Comparison of ENCODE assay signal across 8 mouse cellular contexts in the genomic region with DNA sequence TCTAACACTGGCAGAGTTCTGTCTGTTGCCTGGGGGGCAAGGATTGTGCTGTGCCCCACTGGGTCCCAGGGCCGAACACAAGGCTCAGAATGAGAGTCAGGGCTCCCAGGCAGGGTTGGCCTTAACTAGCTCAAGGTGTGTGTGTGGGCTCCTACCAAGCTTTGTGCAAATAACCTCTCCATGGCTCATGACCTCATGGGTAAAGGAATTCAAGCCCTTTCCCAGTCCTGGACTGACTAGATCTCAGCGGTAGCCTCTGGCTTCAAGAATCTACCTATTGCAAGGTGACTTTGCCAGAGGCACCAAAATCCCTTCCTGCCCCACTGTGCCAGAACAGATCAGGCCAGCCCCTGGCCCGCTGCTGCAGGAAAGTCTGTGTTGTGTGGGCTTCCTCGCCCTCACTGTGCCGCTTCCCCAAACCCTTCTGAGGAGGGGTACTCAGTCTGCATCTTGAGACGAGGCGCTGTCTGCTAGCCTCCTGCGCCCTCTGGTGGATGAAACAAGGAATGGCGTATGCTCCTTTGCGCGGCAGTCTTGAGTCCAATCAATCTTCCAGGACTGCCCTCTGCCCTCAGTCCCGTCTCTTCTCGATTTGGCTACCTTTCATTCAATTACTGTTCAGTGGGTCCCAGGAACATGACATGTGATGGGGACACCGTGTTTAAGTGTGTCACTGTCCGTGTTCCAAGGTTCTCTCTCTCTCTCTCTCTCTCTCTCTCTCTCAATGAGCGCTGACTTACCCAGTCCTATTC. TPM values are rescaled to one million over a fixed set of nuclear protein-coding genes. Genes with fewer than 3 reads are reported as not detected.
DNase-seq lines count a peak whose midpoint lies in the region; ATAC-seq and TF ChIP-seq lines count a peak whose summit lies in the region.

No protein-coding gene starts in this region.

- no peak overlapping the region for H3K4me3 ChIP-seq in C2C12 (ENCODE audit: insufficient read depth, poor library complexity, severe bottlenecking)
- H3K4me3 ChIP-seq in heart, embryonic 10.5 days = peak overlapping the region; percentile 9; the same call in 1 of the 2 replicates
- no peak overlapping the region for H3K4me3 ChIP-seq in kidney, embryonic 15.5 days (replicated peaks)
- H3K4me3 ChIP-seq in neural tube, embryonic 13.5 days = no peak overlapping the region

- H3K27ac ChIP-seq in heart, embryonic 10.5 days = no peak overlapping the region
- no peak overlapping the region for H3K27ac ChIP-seq in kidney, embryonic 15.5 days
- no peak overlapping the region for H3K27ac ChIP-seq in neural tube, embryonic 13.5 days (replicated peaks)

- no peaks in the 10 kb centered on the region for H3K79me3 ChIP-seq in C2C12 (ENCODE audit: low read depth)

- H3K9me3 ChIP-seq in heart, embryonic 10.5 days = no peaks in the 10 kb centered on the region
- H3K9me3 ChIP-seq in kidney, embryonic 15.5 days (replicated peaks) = no peaks in the 10 kb centered on the region
- no peaks in the 10 kb centered on the region for H3K9me3 ChIP-seq in neural tube, embryonic 13.5 days

- peak; percentile 48 for DNase-seq in adrenal gland, adult 2 months
- DNase-seq in embryo, embryonic 11 days = peak; percentile 87
- DNase-seq in heart, embryonic 10.5 days (ENCODE audit: low spot score) = peak; percentile 90
- DNase-seq in lung, adult 18-20 months = peak; percentile 45 to 48
- DNase-seq in thymus, postnatal 0 days (ENCODE audit: low spot score) = peak; percentile 75

- no peaks in the 10 kb centered on the region for H3K36me3 ChIP-seq in C2C12 (ENCODE audit: control insufficient read depth, insufficient read depth)
- H3K36me3 ChIP-seq in heart, embryonic 10.5 days = no peaks in the 10 kb centered on the region
- H3K36me3 ChIP-seq in kidney, embryonic 15.5 days = no peaks in the 10 kb centered on the region
- H3K36me3 ChIP-seq in neural tube, embryonic 13.5 days = no peaks in the 10 kb centered on the region

- ATAC-seq in kidney, embryonic 15.5 days (replicated peaks; ENCODE audit: low FRiP score) = peak; percentile 60; the same call in 1 of the 2 replicates
- peak; percentile 76; the same call in 1 of the 2 replicates for ATAC-seq in neural tube, embryonic 13.5 days (ENCODE audit: low read depth)

- H3K9ac ChIP-seq in kidney, embryonic 15.5 days = no peak overlapping the region
- H3K9ac ChIP-seq in neural tube, embryonic 13.5 days = peak overlapping the region; percentile 41; the same call in 1 of the 2 replicates

- H3K27me3 ChIP-seq in C2C12 (ENCODE audit: control insufficient read depth, insufficient read depth, insufficient read length) = peaks cover 51% of the 10 kb centered on the region
- H3K27me3 ChIP-seq in heart, embryonic 10.5 days (ENCODE audit: insufficient read depth, poor library complexity, severe bottlenecking) = peaks cover 71% of the 10 kb centered on the region
- H3K27me3 ChIP-seq in kidney, embryonic 15.5 days = peaks cover 9% of the 10 kb centered on the region; the same call in 1 of the 2 replicates
- H3K27me3 ChIP-seq in neural tube, embryonic 13.5 days = no peaks in the 10 kb centered on the region

- H3K4me1 ChIP-seq in heart, embryonic 10.5 days = peaks cover 14% of the 10 kb centered on the region
- H3K4me1 ChIP-seq in kidney, embryonic 15.5 days = peaks cover 40% of the 10 kb centered on the region
- H3K4me1 ChIP-seq in neural tube, embryonic 13.5 days (replicated peaks) = peaks cover 13% of the 10 kb centered on the region

- 17% methylated on average over 16 of the region's 16 CpGs for WGBS in heart, embryonic 10.5 days
- 16% methylated on average over 16 of the region's 16 CpGs for WGBS in kidney, embryonic 15.5 days
- 16% methylated on average over 16 of the region's 16 CpGs for WGBS in neural tube, embryonic 13.5 days

- TF ChIP-seq CTCF in C2C12 (IDR thresholded peaks at IDR 0.05; ENCODE audit: control insufficient read depth, insufficient read depth, insufficient read length) = peak; percentile 88

- no peak overlapping the region for H3K4me2 ChIP-seq in kidney, embryonic 15.5 days
- H3K4me2 ChIP-seq in neural tube, embryonic 13.5 days = peak overlapping the region; percentile 25

- H3ac ChIP-seq in C2C12 (ENCODE audit: control insufficient read depth, insufficient read length, low read depth) = no peak overlapping the region

- no peaks in the 10 kb centered on the region for H3K79me2 ChIP-seq in C2C12 (ENCODE audit: control insufficient read depth, insufficient read depth)

TF ChIP-seq in C2C12, 6 proteins besides CTCF, POLR2A, EP300 and RAD21:
- TF ChIP-seq MYOD1 (IDR thresholded peaks at IDR 0.05; ENCODE audit: control insufficient read depth, insufficient read length, low read depth) (no peak), MYOG (IDR thresholded peaks at IDR 0.05; ENCODE audit: control insufficient read depth, extremely low read depth, insufficient read length) (no peak), CEBPB (IDR thresholded peaks at IDR 0.05; ENCODE audit: low read depth) (no peak), FOSL1 (IDR thresholded peaks at IDR 0.05; ENCODE audit: insufficient read depth, low read length, poor library complexity, severe bottlenecking) (no peak), MAX (IDR thresholded peaks at IDR 0.05) (no peak), USF1 (IDR thresholded peaks at IDR 0.05; ENCODE audit: low read depth) (no peak)

RNA-seq across cellular contexts. Expression of a gene that starts 11.7 kb away (rescaled TPM):
- 7.6 TPM for polyA plus RNA-seq in C2C12 (2012; fragmentation: generic; extraction: Trizol)
- 10 to 100 TPM; 51.5 to 54.2 TPM for total RNA-seq in adrenal gland, adult 2 months (2021)
- polyA plus RNA-seq in adrenal gland, adult 2 months (2012; rRNA removed) = 44.4 and 45.4 TPM in 2 replicates
- 32.0 and 33.5 TPM in 2 replicates for polyA plus RNA-seq in heart, embryonic 10.5 days (2016; fragmentation: Nextera tagmentation; extraction: Ambion mirVana)
- 46.5 and 51.7 TPM in 2 replicates for polyA plus RNA-seq in kidney, embryonic 15.5 days (2015; fragmentation: Nextera tagmentation; extraction: Ambion mirVana)
- polyA plus RNA-seq in neural tube, embryonic 13.5 days (2015; fragmentation: Nextera tagmentation; extraction: Ambion mirVana) = 45.0 and 49.3 TPM in 2 replicates
- 39.0 and 40.9 TPM in 2 replicates for polyA plus RNA-seq in thymus, postnatal 0 days (2015; fragmentation: Nextera tagmentation; extraction: Ambion mirVana)

RNA-seq across cellular contexts. Expression of a gene that starts 41.9 kb away (rescaled TPM):
- polyA plus RNA-seq in C2C12 (2012; fragmentation: generic; extraction: Trizol) = 3.0 TPM
- total RNA-seq in adrenal gland, adult 2 months (2021) = 10 to 100 TPM in 1 of 2 experiments, 1 to 10 TPM in 1; 6.6 to 17.1 TPM
- polyA plus RNA-seq in adrenal gland, adult 2 months (2012; rRNA removed) = 2.7 and 5.8 TPM in 2 replicates
- 0.75 and 0.77 TPM in 2 replicates for polyA plus RNA-seq in heart, embryonic 10.5 days (2016; fragmentation: Nextera tagmentation; extraction: Ambion mirVana)
- 6.5 and 7.2 TPM in 2 replicates for polyA plus RNA-seq in kidney, embryonic 15.5 days (2015; fragmentation: Nextera tagmentation; extraction: Ambion mirVana)
- polyA plus RNA-seq in neural tube, embryonic 13.5 days (2015; fragmentation: Nextera tagmentation; extraction: Ambion mirVana) = 0.07 TPM in 1 of 2 replicates, not detected in the other
- polyA plus RNA-seq in thymus, postnatal 0 days (2015; fragmentation: Nextera tagmentation; extraction: Ambion mirVana) = 2.2 and 2.5 TPM in 2 replicates

RNA-seq across cellular contexts. Expression of a gene that starts 52.2 kb away (rescaled TPM):
- polyA plus RNA-seq in C2C12 (2012; fragmentation: generic; extraction: Trizol) = 0.06 TPM
- not detected for total RNA-seq in adrenal gland, adult 2 months (2021)
- polyA plus RNA-seq in adrenal gland, adult 2 months (2012; rRNA removed) = 0.03 TPM in 2 replicates
- polyA plus RNA-seq in heart, embryonic 10.5 days (2016; fragmentation: Nextera tagmentation; extraction: Ambion mirVana) = 131 and 160 TPM in 2 replicates
- polyA plus RNA-seq in kidney, embryonic 15.5 days (2015; fragmentation: Nextera tagmentation; extraction: Ambion mirVana) = 18.9 and 27.0 TPM in 2 replicates
- polyA plus RNA-seq in neural tube, embryonic 13.5 days (2015; fragmentation: Nextera tagmentation; extraction: Ambion mirVana) = 67.1 and 89.2 TPM in 2 replicates
- 0.28 and 0.36 TPM in 2 replicates for polyA plus RNA-seq in thymus, postnatal 0 days (2015; fragmentation: Nextera tagmentation; extraction: Ambion mirVana)

Comparison
In these comparisons a context has a peak if more than half of its experiments do, and no peak if none do; other contexts are left out.
1. RNA of a gene that starts 52.2 kb away (polyA plus RNA-seq): 131 to 160 TPM in heart, embryonic 10.5 days, 67.1 to 89.2 TPM in neural tube, embryonic 13.5 days and 18.9 to 27.0 TPM in kidney, embryonic 15.5 days; 0.28 to 0.36 TPM in thymus, postnatal 0 days, 0.06 TPM in C2C12 (single experiment) and 0.03 TPM in adrenal gland, adult 2 months; every median in the first group is over 10 times any median in the second.
2. Peak in every context shown above with its lines, with median percentiles within 50 percentile points of each other: DNase-seq.